Mouse (Mus musculus): ENCODE measurements around the gene Dbp. TPM values are rescaled to one million over a fixed set of nuclear protein-coding genes. Genes with fewer than 3 reads are reported as not detected.
"Not testable (repeated sequence)": the region's sequence is repeated elsewhere in the genome, so short reads cannot be mapped to it uniquely, and the experiment has no call there.

Gene Dbp
- polyA plus RNA-seq (2015; fragmentation: Nextera tagmentation; extraction: Ambion mirVana) = 2.9 and 4.1 TPM in 2 replicates

- peak within 1 kb of the TSS; percentile 61 for H3K4me3 ChIP-seq
- WGBS = under 1% methylated on average over 36 of the region's 36 CpGs
- H3K27ac ChIP-seq (replicated peaks) = peak within 1 kb of the TSS; percentile 89
- H3K4me2 ChIP-seq = peak within 1 kb of the TSS; percentile 98
- no peaks in the 10 kb centered on the region for H3K36me3 ChIP-seq
- H3K9me3 ChIP-seq = no peaks in the 10 kb centered on the region
- peaks cover 89% of the 10 kb centered on the region for H3K4me1 ChIP-seq (replicated peaks)
- peak within 1 kb of the TSS; percentile 77 for H3K9ac ChIP-seq
- ATAC-seq (ENCODE audit: low FRiP score, low read depth) = peak; percentile 88
- H3K27me3 ChIP-seq = no peaks in the 10 kb centered on the region
These were observed at the start of gene Dbp for GRCm38 (mm10) chr7:45704730-45705442. Gene Dbp (plus strand): TSS chr7:45705088.

DNA sequence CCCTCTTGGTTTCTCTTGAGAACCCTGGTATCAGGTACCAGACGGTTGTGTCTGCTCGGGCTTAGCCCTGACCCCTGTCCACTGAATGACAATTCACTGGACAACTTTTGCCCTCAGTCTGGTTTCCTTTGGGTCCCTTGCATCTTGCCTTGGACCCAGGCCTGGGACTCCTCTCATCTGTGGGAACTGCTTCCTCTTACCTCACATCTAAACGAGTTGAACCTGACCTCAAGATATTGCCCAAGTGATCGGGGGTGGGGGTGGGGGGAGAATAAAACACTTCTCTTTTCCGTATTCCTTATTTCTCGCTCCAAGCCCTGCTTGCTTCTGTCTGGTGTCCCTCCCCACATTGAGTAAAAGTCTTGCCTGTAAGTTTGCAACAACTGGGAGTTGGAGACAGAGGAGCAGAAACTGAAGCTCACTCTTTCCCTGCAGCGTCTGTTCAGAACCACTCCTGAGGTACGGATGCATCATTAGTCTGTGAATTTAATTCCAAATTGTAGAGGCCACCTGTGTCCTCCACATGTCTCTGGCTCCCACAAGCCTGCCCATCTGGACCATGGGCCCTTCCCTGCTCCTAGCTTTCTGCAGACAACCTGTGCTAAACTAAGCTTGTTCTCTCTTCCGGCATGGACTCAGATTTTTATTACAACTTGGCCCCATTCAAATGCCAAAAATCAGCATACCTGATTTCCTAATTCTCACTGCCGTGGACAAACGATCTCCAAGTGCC, 44.0 kb upstream of the Dbp start:
- ATAC-seq (ENCODE audit: low FRiP score, low read depth) = no peak
- WGBS = 85% methylated on average over 11 of the region's 11 CpGs
- no peak overlapping the region for H3K9ac ChIP-seq

GRCm38 (mm10) chr7:45661702-45662101, 43.2 kb upstream of the Dbp start:
- not testable (repeated sequence) for H3K36me3 ChIP-seq; H3K27me3 ChIP-seq; H3K4me2 ChIP-seq; H3K27ac ChIP-seq (replicated peaks); H3K9ac ChIP-seq; H3K4me3 ChIP-seq; ATAC-seq (ENCODE audit: low FRiP score, low read depth); H3K4me1 ChIP-seq (replicated peaks); H3K9me3 ChIP-seq
- WGBS = 90% methylated on average over 6 of the region's 6 CpGs

More for the DNA sequence above, 44.0 kb upstream of the Dbp start:
- H3K4me2 ChIP-seq = no peak overlapping the region
- H3K4me1 ChIP-seq (replicated peaks) = no peaks in the 10 kb centered on the region
- H3K9me3 ChIP-seq = no peaks in the 10 kb centered on the region
- no peak overlapping the region for H3K27ac ChIP-seq (replicated peaks)
- no peaks in the 10 kb centered on the region for H3K27me3 ChIP-seq
- H3K36me3 ChIP-seq = no peaks in the 10 kb centered on the region
- H3K4me3 ChIP-seq = no peak overlapping the region

- no peak overlapping the region for H3K4me3 ChIP-seq
- H3K27me3 ChIP-seq = no peaks in the 10 kb centered on the region
- ATAC-seq (ENCODE audit: low FRiP score, low read depth) = no peak
- no peak overlapping the region for H3K9ac ChIP-seq
- no peaks in the 10 kb centered on the region for H3K4me1 ChIP-seq (replicated peaks)
- H3K36me3 ChIP-seq = no peaks in the 10 kb centered on the region
- H3K9me3 ChIP-seq = no peaks in the 10 kb centered on the region
- no peak overlapping the region for H3K4me2 ChIP-seq
- H3K27ac ChIP-seq (replicated peaks) = no peak overlapping the region
- 65% methylated on average over 13 of the region's 13 CpGs for WGBS
These were observed 39.4 kb upstream of the Dbp start for GRCm38 (mm10) chr7:45665303-45666138.

- Histone ChIP-seq H3K4me3 (no peak within 1 kb of the TSS), H3K4me1 (replicated peaks) (no peaks in the 10 kb centered on the region), H3K36me3 (no peaks in the 10 kb centered on the region), H3K4me2 (no peak within 1 kb of the TSS), H3K9ac (no peak within 1 kb of the TSS), H3K27ac (replicated peaks) (no peak within 1 kb of the TSS), H3K27me3 (no peaks in the 10 kb centered on the region), H3K9me3 (no peaks in the 10 kb centered on the region)
- WGBS = 85% methylated on average over 7 of the region's 7 CpGs
- no peak for ATAC-seq (ENCODE audit: low FRiP score, low read depth)
These were observed 38.7 kb upstream of the Dbp start, which contains the start of gene Fut2 for GRCm38 (mm10) chr7:45666161-45666560. Gene Fut2 (minus strand): TSS chr7:45666394.

DNA sequence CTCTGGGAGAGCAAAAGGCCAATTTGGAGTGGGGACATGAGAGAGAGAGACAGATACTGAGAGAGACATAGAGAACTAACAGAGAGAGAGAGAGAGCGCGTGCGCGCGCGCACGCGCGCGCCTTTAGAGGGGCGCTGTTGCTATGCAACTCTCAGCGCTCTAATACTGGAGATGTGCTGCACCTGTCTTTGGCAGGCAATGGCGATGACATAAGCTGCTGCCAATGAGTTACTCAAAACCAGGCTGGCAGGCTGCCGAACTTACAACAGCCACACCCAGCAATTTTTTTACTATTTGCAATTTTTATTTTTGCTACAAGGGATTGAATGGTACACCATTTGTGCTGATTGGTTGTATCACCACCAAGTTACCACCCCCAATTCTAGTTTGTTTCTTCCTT, 37.1 kb upstream of the Dbp start:
- Histone ChIP-seq H3K36me3 (no peaks in the 10 kb centered on the region), H3K27me3 (no peaks in the 10 kb centered on the region), H3K4me3 (no peak overlapping the region), H3K4me1 (replicated peaks) (no peaks in the 10 kb centered on the region), H3K4me2 (no peak overlapping the region), H3K27ac (replicated peaks) (no peak overlapping the region), H3K9ac (no peak overlapping the region), H3K9me3 (no peaks in the 10 kb centered on the region)
- ATAC-seq (ENCODE audit: low FRiP score, low read depth) = no peak
- 66% methylated on average over 14 of the region's 14 CpGs for WGBS

DNA sequence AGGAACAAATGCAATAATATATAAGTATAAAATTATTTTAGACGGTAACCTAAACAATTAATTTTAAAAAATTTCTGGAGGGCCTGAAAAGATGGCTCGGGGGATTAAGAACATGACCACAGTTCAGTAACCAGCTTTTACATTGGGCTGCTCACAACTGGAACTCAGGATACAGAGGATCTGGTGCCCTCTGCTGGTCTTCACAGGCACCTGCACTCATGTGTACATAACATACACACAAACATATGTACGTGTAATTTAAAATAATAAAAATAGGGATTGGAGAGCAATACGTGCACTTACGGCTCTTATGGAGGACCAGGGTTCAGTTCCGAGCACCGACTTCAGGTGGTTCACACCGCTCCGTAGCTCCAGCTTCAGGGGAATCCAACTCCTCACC, 36.0 kb upstream of the Dbp start:
- no peak for ATAC-seq (ENCODE audit: low FRiP score, low read depth)
- no peak overlapping the region for H3K27ac ChIP-seq (replicated peaks)
- H3K27me3 ChIP-seq = no peaks in the 10 kb centered on the region
- H3K4me3 ChIP-seq = no peak overlapping the region
- 98% methylated on average over 9 of the region's 9 CpGs for WGBS
- no peaks in the 10 kb centered on the region for H3K4me1 ChIP-seq (replicated peaks)
- no peak overlapping the region for H3K9ac ChIP-seq
- H3K4me2 ChIP-seq = no peak overlapping the region
- no peaks in the 10 kb centered on the region for H3K36me3 ChIP-seq
- H3K9me3 ChIP-seq = no peaks in the 10 kb centered on the region

DNA sequence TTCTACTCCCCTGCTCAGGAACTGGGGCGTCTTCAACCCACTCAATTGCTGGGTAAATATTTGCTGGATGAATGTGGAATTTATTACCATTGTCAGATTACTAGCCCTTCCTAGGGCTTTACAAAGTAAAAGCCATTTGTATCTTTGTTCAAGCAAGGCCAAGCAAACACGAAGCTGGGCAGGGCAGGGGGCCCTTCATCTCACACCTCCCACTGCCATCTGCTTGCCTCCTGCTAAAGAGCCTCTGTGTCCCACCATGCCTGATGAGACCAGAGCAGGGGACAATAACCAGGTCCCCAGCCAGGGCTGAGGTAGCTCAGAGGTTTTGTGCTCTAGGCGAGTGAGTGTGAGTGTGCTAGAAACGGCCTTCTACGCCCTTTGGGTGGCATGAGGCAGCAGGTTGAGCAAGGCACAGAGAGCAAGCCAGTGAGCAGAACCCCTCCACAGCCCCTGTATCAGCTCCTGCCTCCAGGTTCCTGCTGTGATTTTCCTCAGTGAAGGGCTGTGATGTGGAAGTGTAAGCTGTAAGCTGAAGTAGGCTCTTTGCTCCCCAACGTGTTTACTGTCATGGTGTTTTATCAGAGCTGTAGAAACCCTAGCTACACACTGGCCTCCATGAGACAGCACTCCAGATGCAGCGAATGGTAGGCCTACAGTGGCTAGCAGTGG, 27.1 kb upstream of the Dbp start:
- Histone ChIP-seq H3K4me2 (no peak overlapping the region), H3K9ac (no peak overlapping the region), H3K4me3 (no peak overlapping the region), H3K4me1 (replicated peaks) (peaks cover 3% of the 10 kb centered on the region; the same call in 1 of the 2 replicates), H3K36me3 (no peaks in the 10 kb centered on the region), H3K27ac (replicated peaks) (no peak overlapping the region), H3K27me3 (no peaks in the 10 kb centered on the region), H3K9me3 (no peaks in the 10 kb centered on the region)
- ATAC-seq (ENCODE audit: low FRiP score, low read depth) = no peak
- WGBS = 82% methylated on average over 7 of the region's 7 CpGs

GRCm38 (mm10) chr7:45678513-45678912, 26.4 kb upstream of the Dbp start:
- Histone ChIP-seq H3K4me1 (replicated peaks) (peaks cover 3% of the 10 kb centered on the region; the same call in 1 of the 2 replicates), H3K4me2 (no peak overlapping the region), H3K4me3 (no peak overlapping the region), H3K27me3 (no peaks in the 10 kb centered on the region), H3K27ac (replicated peaks) (no peak overlapping the region), H3K9me3 (no peaks in the 10 kb centered on the region), H3K9ac (no peak overlapping the region), H3K36me3 (no peaks in the 10 kb centered on the region)
- 95% methylated on average over 14 of the region's 14 CpGs for WGBS
- ATAC-seq (ENCODE audit: low FRiP score, low read depth) = no peak

DNA sequence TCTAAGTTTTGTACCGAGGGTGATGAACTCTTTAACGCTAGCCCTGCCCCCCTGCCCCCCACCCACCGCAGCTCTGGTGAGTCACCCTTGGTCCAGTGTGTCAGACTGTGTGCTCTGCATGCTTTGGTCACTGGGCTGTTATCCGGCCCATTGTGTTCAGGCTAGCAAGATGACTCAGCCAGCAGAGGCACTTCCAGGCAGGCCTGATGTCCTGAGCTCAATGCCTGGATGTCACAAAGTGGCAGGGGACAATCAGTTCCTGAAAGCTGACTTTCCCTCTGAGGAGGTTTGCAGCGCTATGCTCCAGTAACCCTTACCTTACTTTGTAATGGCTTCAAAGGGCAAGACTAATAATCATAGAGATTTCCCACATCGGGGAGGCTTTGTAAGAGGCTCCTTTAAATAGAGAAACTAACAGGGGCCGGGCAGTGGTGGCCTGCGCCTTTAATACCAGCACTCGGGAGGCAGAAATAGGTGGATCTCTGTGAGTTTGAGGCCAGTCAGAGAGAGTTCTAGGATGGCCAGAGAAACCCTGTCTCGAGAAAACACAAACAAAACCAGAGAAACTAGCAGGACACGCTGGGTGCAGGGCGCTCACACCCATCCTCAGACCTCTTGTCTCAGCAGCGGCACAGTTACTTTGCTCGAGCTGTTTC, 24.8 kb upstream of the Dbp start:
- Histone ChIP-seq H3K9ac (no peak overlapping the region), H3K4me3 (no peak overlapping the region), H3K9me3 (no peaks in the 10 kb centered on the region), H3K27me3 (no peaks in the 10 kb centered on the region), H3K27ac (replicated peaks) (no peak overlapping the region), H3K4me1 (replicated peaks) (peaks cover 3% of the 10 kb centered on the region; the same call in 1 of the 2 replicates), H3K4me2 (no peak overlapping the region), H3K36me3 (no peaks in the 10 kb centered on the region)
- WGBS = 64% methylated on average over 14 of the region's 14 CpGs
- ATAC-seq (ENCODE audit: low FRiP score, low read depth) = no peak

- peaks cover 7% of the 10 kb centered on the region; the same call in 1 of the 2 replicates for H3K4me1 ChIP-seq (replicated peaks)
- no peak overlapping the region for H3K4me3 ChIP-seq
- H3K27ac ChIP-seq (replicated peaks) = no peak overlapping the region
- H3K4me2 ChIP-seq = no peak overlapping the region
- H3K27me3 ChIP-seq = no peaks in the 10 kb centered on the region
- ATAC-seq (ENCODE audit: low FRiP score, low read depth) = no peak
- H3K9me3 ChIP-seq = no peaks in the 10 kb centered on the region
- H3K9ac ChIP-seq = no peak overlapping the region
- H3K36me3 ChIP-seq = no peaks in the 10 kb centered on the region
- 88% methylated on average over 8 of the region's 8 CpGs for WGBS
These were observed 23.7 kb upstream of the Dbp start for GRCm38 (mm10) chr7:45681046-45681736.
